Mouse (Mus musculus): ENCODE data around the gene Mfsd11. TPM values are rescaled to one million over a fixed set of nuclear protein-coding genes. Genes with fewer than 3 reads are reported as not detected.
A peak's percentile ranks its signal among the peaks of the same experiment; 100 is the strongest.

Gene Mfsd11
- polyA plus RNA-seq, 1 experiment, result 24.2 TPM

DNA sequence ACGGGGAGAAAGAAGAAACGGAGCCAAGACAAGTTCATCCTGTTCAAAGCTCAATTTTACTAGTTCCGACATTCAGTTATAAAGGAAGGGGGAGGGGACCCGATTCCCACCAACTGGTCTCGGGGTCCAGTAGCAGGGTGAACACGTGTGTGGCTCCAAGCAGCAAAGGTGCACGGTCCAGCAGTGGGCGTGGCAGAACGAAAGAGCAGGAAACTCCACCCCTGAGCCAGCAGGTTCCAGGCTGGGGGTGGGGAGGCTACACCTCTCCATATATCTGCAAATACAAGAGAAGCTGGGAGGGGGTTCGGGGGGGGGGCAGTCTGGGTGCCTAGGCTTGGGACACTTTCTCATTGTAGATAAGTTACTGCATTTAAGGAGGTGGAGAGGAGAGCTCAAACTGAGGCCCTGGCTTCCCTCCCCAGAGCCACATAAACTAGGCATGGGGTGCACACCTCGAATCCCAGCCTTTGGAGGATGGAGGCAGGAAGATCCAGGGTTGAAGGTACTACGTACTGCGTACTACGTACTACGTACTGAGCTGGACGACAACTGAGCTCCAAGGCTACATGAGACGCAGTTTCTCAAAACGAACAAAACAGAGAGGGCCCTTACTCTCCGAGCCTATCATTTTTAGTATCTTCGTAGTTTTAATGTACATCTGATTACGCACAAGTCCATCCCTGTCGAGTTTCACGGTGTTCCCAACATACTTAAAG lies 53.7 kb downstream of the Mfsd11 start:
- H3K36me3 ChIP-seq (replicated peaks; ENCODE audit: low read length), result no peaks in the 10 kb centered on the region
- peak overlapping the region; percentile 76 for H3K4me3 ChIP-seq (replicated peaks)
- TF ChIP-seq GATA1 (IDR thresholded peaks at IDR 0.05; ENCODE audit: borderline replicate concordance, low read length) (no peak), FLI1 (IDR thresholded peaks at IDR 0.05; ENCODE audit: low read length) (no peak)
- peaks cover 50% of the 10 kb centered on the region for H3K27me3 ChIP-seq (replicated peaks)
- peaks cover 16% of the 10 kb centered on the region for H3K4me1 ChIP-seq
- H3K9me3 ChIP-seq, result peaks cover 10% of the 10 kb centered on the region

DNA sequence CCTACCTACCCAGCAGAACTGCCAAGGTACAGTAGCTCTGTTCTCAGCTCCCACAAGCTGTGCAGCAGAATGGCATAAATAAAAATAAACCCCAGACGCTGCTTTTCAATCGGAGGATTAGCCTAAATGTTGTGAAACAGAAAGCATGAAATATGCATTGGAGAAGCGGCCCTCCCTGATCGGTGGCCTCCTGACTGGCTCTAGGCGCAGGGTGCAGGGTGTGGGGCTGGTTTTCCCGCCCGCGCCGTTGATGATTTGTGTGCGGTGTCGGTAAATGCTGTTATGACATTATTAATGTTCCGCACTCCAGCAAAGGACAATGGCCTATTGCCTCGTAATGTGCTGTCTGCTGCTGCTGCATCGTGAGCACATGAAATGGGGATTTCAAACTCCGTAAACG lies 61.3 kb downstream of the Mfsd11 start:
- no peak for TF ChIP-seq GATA1 (IDR thresholded peaks at IDR 0.05; ENCODE audit: borderline replicate concordance, low read length)
- TF ChIP-seq FLI1 (IDR thresholded peaks at IDR 0.05; ENCODE audit: low read length), result no peak
- Histone ChIP-seq H3K9me3 (no peaks in the 10 kb centered on the region), H3K4me3 (replicated peaks) (no peak overlapping the region), H3K27me3 (replicated peaks) (peaks cover 54% of the 10 kb centered on the region), H3K36me3 (replicated peaks; ENCODE audit: low read length) (no peaks in the 10 kb centered on the region), H3K4me1 (peaks cover 2% of the 10 kb centered on the region; the same call in 1 of the 2 replicates)

DNA sequence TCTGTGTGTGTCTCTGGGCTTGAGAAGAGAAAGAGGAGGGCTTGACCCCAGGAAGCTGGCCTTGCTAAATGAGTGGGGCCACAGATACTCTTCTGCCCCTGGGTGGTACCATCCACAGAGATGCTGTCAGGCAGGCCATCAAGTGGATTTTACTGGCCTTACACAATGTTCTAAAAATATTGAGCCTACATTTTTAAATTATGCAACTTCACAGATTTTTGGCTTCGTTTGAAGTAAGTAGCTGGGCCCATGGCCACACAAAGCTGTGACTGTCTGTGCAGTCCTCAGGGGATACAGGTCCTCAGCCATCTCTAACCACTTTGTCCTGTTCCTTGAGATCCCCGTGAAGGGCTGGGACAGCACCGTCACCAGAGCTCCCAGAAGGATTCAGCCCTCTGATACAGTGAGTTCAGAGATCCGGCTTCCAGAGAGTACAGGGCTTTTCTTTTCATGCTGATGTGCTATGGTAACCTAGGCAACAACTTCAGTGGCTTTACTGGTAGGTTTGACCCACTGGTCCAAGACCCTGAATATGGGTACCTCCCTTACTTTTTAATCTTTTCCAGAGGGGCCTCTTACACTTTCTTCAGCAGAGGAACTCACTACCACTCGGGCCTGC lies 62.1 kb downstream of the Mfsd11 start:
- Histone ChIP-seq H3K4me3 (replicated peaks) (no peak overlapping the region), H3K27me3 (replicated peaks) (peaks cover 60% of the 10 kb centered on the region), H3K9me3 (no peaks in the 10 kb centered on the region), H3K36me3 (replicated peaks; ENCODE audit: low read length) (no peaks in the 10 kb centered on the region), H3K4me1 (peaks cover 9% of the 10 kb centered on the region)
- TF ChIP-seq GATA1 (IDR thresholded peaks at IDR 0.05; ENCODE audit: borderline replicate concordance, low read length) (no peak), FLI1 (IDR thresholded peaks at IDR 0.05; ENCODE audit: low read length) (no peak)

DNA sequence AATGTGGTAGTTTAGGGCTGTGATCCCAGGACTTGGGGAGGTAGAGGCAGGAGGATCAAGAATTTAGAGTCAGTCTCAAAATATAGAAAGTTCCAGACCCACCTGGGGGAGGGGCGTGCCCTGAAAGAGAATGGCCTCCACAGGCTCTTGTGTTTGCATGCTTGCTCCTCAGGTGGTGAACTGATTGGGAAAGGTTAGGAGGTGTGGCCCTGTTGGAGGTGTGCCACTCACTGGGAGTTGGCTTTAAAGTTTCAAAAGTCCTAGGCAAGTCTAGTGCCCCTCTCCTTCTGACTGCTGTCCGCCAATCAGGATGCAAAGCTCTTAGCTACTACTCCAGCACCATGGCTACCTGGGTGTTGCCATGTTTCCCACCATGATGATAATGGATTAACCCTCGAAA lies 63.0 kb downstream of the Mfsd11 start:
- Histone ChIP-seq H3K9me3 (no peaks in the 10 kb centered on the region), H3K36me3 (replicated peaks; ENCODE audit: low read length) (no peaks in the 10 kb centered on the region), H3K4me3 (replicated peaks) (no peak overlapping the region), H3K27me3 (replicated peaks) (peaks cover 69% of the 10 kb centered on the region), H3K4me1 (peaks cover 9% of the 10 kb centered on the region)
- TF ChIP-seq FLI1 (IDR thresholded peaks at IDR 0.05; ENCODE audit: low read length) (no peak), GATA1 (IDR thresholded peaks at IDR 0.05; ENCODE audit: borderline replicate concordance, low read length) (no peak)

DNA sequence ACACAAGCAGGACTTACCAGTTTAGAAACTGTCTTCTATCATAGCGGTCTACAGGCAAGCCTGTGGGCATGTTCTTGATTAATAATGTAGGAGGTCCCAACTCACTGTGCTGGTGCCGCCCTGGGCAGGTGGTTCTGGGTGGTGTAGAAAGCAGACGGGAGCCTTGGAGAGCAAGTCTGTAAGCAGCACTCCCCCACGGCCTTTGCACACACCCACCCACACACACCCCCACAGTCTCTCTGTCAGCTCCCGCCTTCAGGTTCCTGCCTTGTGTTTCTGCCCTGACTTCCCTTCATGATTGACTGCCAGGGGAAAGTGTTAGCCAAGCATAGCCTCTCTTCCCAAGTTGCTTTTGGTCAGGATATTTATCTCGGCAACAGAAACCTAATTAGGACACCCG lies 65.1 kb downstream of the Mfsd11 start:
- H3K4me1 ChIP-seq, result peaks cover 9% of the 10 kb centered on the region
- no peak for TF ChIP-seq GATA1 (IDR thresholded peaks at IDR 0.05; ENCODE audit: borderline replicate concordance, low read length)
- no peak for TF ChIP-seq FLI1 (IDR thresholded peaks at IDR 0.05; ENCODE audit: low read length)
- no peaks in the 10 kb centered on the region for H3K9me3 ChIP-seq
- no peak overlapping the region for H3K4me3 ChIP-seq (replicated peaks)
- peaks cover 86% of the 10 kb centered on the region for H3K27me3 ChIP-seq (replicated peaks)
- H3K36me3 ChIP-seq (replicated peaks; ENCODE audit: low read length), result no peaks in the 10 kb centered on the region

DNA sequence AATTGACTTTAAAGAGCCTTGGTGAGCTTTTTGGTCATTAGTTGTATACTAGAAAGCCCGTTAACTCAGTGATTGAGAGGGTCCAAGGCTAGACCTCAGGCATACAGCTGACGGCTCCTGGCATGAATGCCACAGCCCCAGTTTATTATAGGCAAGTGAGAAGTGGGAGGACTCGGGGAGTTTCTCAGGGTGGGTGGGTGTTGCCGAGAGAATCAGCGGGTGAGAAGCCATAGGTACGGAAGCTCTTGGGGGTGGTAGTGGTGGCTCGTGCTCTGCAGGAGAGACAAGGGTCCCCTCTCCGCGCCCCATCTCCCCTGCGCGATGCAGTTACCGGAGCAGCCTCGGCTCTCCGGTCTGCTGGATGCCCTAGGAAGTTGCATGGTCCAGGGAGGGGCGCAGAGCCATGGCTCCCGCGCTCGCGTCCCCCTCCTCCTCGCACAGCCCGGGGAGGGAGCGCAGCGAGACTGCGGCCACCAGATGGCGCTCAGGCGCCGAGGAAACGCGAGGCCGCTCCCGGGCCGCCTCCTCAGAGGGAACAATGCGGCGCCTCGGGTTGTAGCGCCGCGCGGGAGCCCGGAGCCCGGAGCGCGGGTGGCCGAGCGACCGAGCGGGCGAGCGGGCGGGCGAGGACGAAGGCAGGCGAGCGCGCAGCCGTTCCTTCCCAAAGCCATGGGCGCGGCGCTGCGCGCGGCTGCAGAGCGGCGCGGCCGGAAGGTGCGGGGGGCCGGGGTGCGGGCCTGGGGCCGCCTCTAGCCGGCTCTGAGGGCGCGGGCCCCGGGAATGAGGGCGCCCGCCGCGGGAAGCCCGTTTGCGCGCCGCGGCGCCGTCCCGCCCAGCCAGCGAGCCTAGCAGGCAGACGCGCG lies 66.3 kb downstream of the Mfsd11 start, which contains the start of gene Mgat5b:
Mgat5b (plus strand) TSS at position 541 of the 863 bp plus-strand sequence.
- no peak for TF ChIP-seq GATA1 (IDR thresholded peaks at IDR 0.05; ENCODE audit: borderline replicate concordance, low read length)
- TF ChIP-seq FLI1 (IDR thresholded peaks at IDR 0.05; ENCODE audit: low read length), result no peak
- Histone ChIP-seq H3K36me3 (replicated peaks; ENCODE audit: low read length) (no peaks in the 10 kb centered on the region), H3K4me3 (replicated peaks) (peak within 1 kb of the TSS; percentile 62), H3K9me3 (no peaks in the 10 kb centered on the region), H3K27me3 (replicated peaks) (peaks cover 91% of the 10 kb centered on the region), H3K4me1 (peaks cover 9% of the 10 kb centered on the region)

DNA sequence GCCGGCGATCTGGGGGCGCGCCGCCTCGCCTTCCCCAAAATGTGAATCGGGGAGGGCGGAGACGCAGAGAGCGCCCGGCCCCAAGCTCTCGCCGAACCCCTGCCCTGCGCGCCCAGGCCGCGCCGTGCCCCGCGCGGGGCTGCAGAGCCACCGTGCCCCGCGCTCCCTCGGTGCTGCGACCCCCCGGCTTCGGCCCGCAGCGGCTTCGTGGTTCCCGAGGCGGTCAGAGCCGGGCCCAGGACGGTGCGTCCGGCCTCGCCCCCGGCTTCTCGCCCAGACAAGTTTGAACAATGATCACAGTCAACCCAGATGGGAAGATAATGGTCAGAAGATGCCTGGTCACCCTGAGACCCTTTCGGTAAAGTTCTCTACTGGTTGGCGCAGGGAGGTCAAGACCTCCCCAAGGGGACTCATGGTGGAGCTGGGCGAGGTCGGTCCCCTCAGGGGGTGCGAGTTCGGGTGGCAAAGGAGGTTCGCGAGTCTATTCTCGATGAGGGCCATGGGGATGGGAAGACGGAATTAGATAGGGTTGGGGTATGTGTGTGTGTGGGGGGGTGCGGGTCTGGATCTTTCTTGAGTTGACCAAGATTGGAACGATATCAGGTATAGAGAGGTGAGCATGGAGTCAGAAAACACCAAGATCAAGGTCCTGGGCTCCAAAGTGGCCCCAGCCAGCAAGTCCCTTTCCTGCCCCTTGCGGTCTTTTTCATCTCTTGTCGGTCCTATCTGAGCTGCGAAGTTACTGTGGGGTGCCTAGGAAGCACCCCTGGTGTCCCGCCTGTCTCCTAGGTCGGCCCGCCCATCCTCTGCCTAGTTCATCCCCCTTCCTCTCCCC lies 67.2 kb downstream of the Mfsd11 start:
- peaks cover 96% of the 10 kb centered on the region for H3K27me3 ChIP-seq (replicated peaks)

DNA sequence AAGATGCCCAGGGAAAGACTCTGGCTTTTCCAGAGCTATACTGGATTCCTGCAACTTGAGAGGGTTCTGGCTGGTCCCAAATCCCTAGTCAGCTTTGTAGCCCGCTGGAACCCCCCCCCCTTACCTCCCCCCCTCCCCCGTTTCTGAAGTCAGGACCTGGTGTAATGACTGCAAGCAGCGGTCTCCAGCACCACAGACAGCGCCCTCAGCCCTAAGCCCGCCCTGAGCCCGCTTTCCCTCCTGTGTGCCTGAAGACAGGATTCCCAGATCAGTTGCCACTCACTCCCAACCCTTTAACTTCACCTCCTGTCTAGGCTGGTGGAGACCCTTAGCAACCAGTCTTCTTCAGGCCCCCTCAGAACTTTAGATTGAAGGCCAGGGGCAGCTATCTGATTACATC lies 68.5 kb downstream of the Mfsd11 start:
- no peaks in the 10 kb centered on the region for H3K36me3 ChIP-seq (replicated peaks; ENCODE audit: low read length)
- no peak overlapping the region for H3K4me3 ChIP-seq (replicated peaks)
- TF ChIP-seq GATA1 (IDR thresholded peaks at IDR 0.05; ENCODE audit: borderline replicate concordance, low read length) (no peak), FLI1 (IDR thresholded peaks at IDR 0.05; ENCODE audit: low read length) (no peak)
- H3K4me1 ChIP-seq, result peaks cover 9% of the 10 kb centered on the region
- H3K9me3 ChIP-seq, result no peaks in the 10 kb centered on the region
- peaks cover 95% of the 10 kb centered on the region for H3K27me3 ChIP-seq (replicated peaks)

More for the DNA sequence above, 67.2 kb downstream of the Mfsd11 start:
- Histone ChIP-seq H3K4me1 (peaks cover 9% of the 10 kb centered on the region), H3K4me3 (replicated peaks) (no peak overlapping the region), H3K36me3 (replicated peaks; ENCODE audit: low read length) (no peaks in the 10 kb centered on the region), H3K9me3 (no peaks in the 10 kb centered on the region)
- TF ChIP-seq GATA1 (IDR thresholded peaks at IDR 0.05; ENCODE audit: borderline replicate concordance, low read length), result no peak
- TF ChIP-seq FLI1 (IDR thresholded peaks at IDR 0.05; ENCODE audit: low read length), result no peak

DNA sequence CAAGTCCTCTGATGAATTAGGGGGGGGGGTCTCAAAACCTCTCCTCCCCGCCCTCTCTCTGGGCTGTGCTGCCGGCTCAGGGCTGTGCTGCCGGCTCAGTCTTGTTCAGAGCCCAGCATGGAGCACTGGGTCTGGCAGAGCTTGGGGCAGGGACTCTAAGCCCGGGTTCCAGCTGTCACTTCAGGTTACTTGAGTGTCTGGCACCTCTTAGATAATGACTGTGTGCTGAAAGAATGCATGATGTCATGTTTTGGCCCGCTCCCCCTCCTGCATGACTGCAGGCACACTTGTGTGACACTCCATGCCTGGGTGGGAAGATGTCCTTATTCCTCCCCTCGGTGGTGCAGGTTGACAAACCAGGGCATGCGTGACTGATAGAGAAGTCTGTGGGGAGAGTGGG lies 69.8 kb downstream of the Mfsd11 start:
- Histone ChIP-seq H3K4me1 (peaks cover 9% of the 10 kb centered on the region), H3K9me3 (no peaks in the 10 kb centered on the region), H3K27me3 (replicated peaks) (peaks cover 94% of the 10 kb centered on the region), H3K36me3 (replicated peaks; ENCODE audit: low read length) (no peaks in the 10 kb centered on the region), H3K4me3 (replicated peaks) (no peak overlapping the region)
- no peak for TF ChIP-seq FLI1 (IDR thresholded peaks at IDR 0.05; ENCODE audit: low read length)

Other genes starting within 250 kb of the Mfsd11 start
- gene Rhbdf2, start 225.4 kb upstream of the Mfsd11 start, polyA plus RNA-seq (2012; ENCODE audit: insufficient read depth, low replicate concordance), result 22.9 and 66.2 TPM in 2 replicates
- not detected in 2 replicates for gene Prcd, start 198.9 kb upstream of the Mfsd11 start, polyA plus RNA-seq (2012; ENCODE audit: insufficient read depth, low replicate concordance)
- gene Cygb, start 198.1 kb upstream of the Mfsd11 start, polyA plus RNA-seq (2012; ENCODE audit: insufficient read depth, low replicate concordance), result not detected in 2 replicates
- gene St6galnac1, start 76.9 kb upstream of the Mfsd11 start, polyA plus RNA-seq (2012; ENCODE audit: insufficient read depth, low replicate concordance), result not detected in 2 replicates
- gene Mxra7, start 24.4 kb upstream of the Mfsd11 start, polyA plus RNA-seq (2012; ENCODE audit: insufficient read depth, low replicate concordance), result not detected in 2 replicates
- 14.3 and 18.3 TPM in 2 replicates for gene Mettl23, start 9.2 kb upstream of the Mfsd11 start, polyA plus RNA-seq (2012; ENCODE audit: insufficient read depth, low replicate concordance)
- 29.3 and 63.2 TPM in 2 replicates for gene Jmjd6, start 9.0 kb upstream of the Mfsd11 start, polyA plus RNA-seq (2012; ENCODE audit: insufficient read depth, low replicate concordance)
- gene Srsf2, start 654 bp downstream of the Mfsd11 start, polyA plus RNA-seq (2012; ENCODE audit: insufficient read depth, low replicate concordance), result 784 and 1,500 TPM in 2 replicates
- not detected in 2 replicates for gene Mgat5b, start 66.4 kb downstream of the Mfsd11 start, polyA plus RNA-seq (2012; ENCODE audit: insufficient read depth, low replicate concordance)